Mouse (Mus musculus): ENCODE data around the gene Tsc22d2. TPM values are rescaled to one million over a fixed set of nuclear protein-coding genes. Genes with fewer than 3 reads are reported as not detected.

Gene Tsc22d2
- polyA plus RNA-seq, 1 experiment from 2014 or later: 15.9 TPM

Other genes starting within 250 kb of the Tsc22d2 start
- 43.6 to 76.2 TPM (median 51.3 TPM) in 3 replicates for gene Eif2a, start 111.1 kb downstream of the Tsc22d2 start, polyA plus RNA-seq (2018)
- gene Serp1, start 111.2 kb downstream of the Tsc22d2 start, polyA plus RNA-seq (2018): 104 to 207 TPM (median 148 TPM) in 3 replicates
- 154 to 176 TPM (median 162 TPM) in 3 replicates for gene Selenot, start 161.9 kb downstream of the Tsc22d2 start, polyA plus RNA-seq (2018)
- gene Erich6, start 222.5 kb downstream of the Tsc22d2 start, polyA plus RNA-seq (2018): not detected in 3 replicates

Data from macrophage (primary cell).